8 mouse cellular contexts compared by ENCODE assay signal in genomic region chr4:84064614-84065456, GRCm38 (mm10).
A peak's percentile ranks its signal among the peaks of the same experiment; 100 is the strongest.
DNase-seq lines count a peak whose midpoint lies in the region; ATAC-seq and TF ChIP-seq lines count a peak whose summit lies in the region.

No protein-coding gene starts in this region.

- no peaks in the 10 kb centered on the region for H3K9me3 ChIP-seq in kidney, embryonic 14.5 days (ENCODE audit: control insufficient read depth, low read length)
- H3K9me3 ChIP-seq in limb, embryonic 13.5 days = no peaks in the 10 kb centered on the region
- no peaks in the 10 kb centered on the region for H3K9me3 ChIP-seq in stomach, postnatal 0 days (ENCODE audit: control insufficient read depth, low read length)

- TF ChIP-seq EP300 in stomach, postnatal 0 days (optimal IDR thresholded peaks at IDR 0.05) = no peak

- H3K27me3 ChIP-seq in spleen, adult 2 months (ENCODE audit: control insufficient read depth, insufficient read depth, low read length) = no peaks in the 10 kb centered on the region
- no peaks in the 10 kb centered on the region for H3K27me3 ChIP-seq in kidney, embryonic 14.5 days (ENCODE audit: control insufficient read depth, insufficient read depth, low read length)
- H3K27me3 ChIP-seq in limb, embryonic 13.5 days = 0 out of 2 replicates have a peak, but pooled peaks cover 3% of the 10 kb centered on the region
- H3K27me3 ChIP-seq in myocyte (ENCODE audit: control insufficient read depth, insufficient read depth, insufficient read length) = no peaks in the 10 kb centered on the region
- no peaks in the 10 kb centered on the region for H3K27me3 ChIP-seq in stomach, postnatal 0 days (ENCODE audit: control insufficient read depth, insufficient read depth, low read length)

- TF ChIP-seq CTCF in spleen, adult 2 months (IDR thresholded peaks at IDR 0.05; ENCODE audit: extremely low read depth, insufficient read depth, insufficient read length, insufficient replicate concordance) = peak; percentile 26; the same call in 1 of the 2 replicates
- peak; percentile 93 for TF ChIP-seq CTCF in stomach, postnatal 0 days (IDR thresholded peaks at IDR 0.05; ENCODE audit: low read depth)

- no peaks in the 10 kb centered on the region for H3K36me3 ChIP-seq in spleen, adult 2 months (ENCODE audit: control insufficient read depth, insufficient read depth, low read length)
- H3K36me3 ChIP-seq in kidney, embryonic 14.5 days (ENCODE audit: control insufficient read depth, insufficient read depth, low read length) = no peaks in the 10 kb centered on the region
- no peaks in the 10 kb centered on the region for H3K36me3 ChIP-seq in limb, embryonic 13.5 days
- no peaks in the 10 kb centered on the region for H3K36me3 ChIP-seq in myocyte (ENCODE audit: control insufficient read depth, insufficient read depth)
- H3K36me3 ChIP-seq in stomach, postnatal 0 days (ENCODE audit: control insufficient read depth, insufficient read depth, low read length) = no peaks in the 10 kb centered on the region

- DNase-seq in spleen, adult 2 months (ENCODE audit: low read depth in 1 of 2, low spot score in 2 of 2) = peak in 1 of 2 experiments; percentile 10
- no peak for DNase-seq in spleen, postnatal 36 days (ENCODE audit: low spot score in 2 of 2)
- peak; percentile 82 for DNase-seq in embryo, embryonic 9.5 days (ENCODE audit: extremely low spot score)
- peak; percentile 84 for DNase-seq in stomach, postnatal 0 days (ENCODE audit: low spot score)

- H3K4me2 ChIP-seq in kidney, embryonic 14.5 days (replicated peaks; ENCODE audit: low read depth, low read length) = no peak overlapping the region
- 0 out of 2 replicates have a peak overlapping the region, but pooled peaks have one; percentile 19 for H3K4me2 ChIP-seq in limb, embryonic 13.5 days (replicated peaks)
- peak overlapping the region; percentile 36 for H3K4me2 ChIP-seq in myocyte (ENCODE audit: low read depth)
- 0 out of 2 replicates have a peak overlapping the region, but pooled peaks have one; percentile 2 for H3K4me2 ChIP-seq in stomach, postnatal 0 days (replicated peaks; ENCODE audit: low read depth)

- no peak overlapping the region for H3K4me3 ChIP-seq in spleen, adult 2 months (ENCODE audit: extremely low read depth, insufficient read depth, insufficient read length)
- no peak overlapping the region for H3K4me3 ChIP-seq in kidney, embryonic 14.5 days (ENCODE audit: low read length)
- no peak overlapping the region for H3K4me3 ChIP-seq in limb, embryonic 13.5 days
- H3K4me3 ChIP-seq in myocyte = no peak overlapping the region
- no peak overlapping the region for H3K4me3 ChIP-seq in stomach, postnatal 0 days (ENCODE audit: low read depth, low read length)

- no peak overlapping the region for H3K9ac ChIP-seq in kidney, embryonic 14.5 days (ENCODE audit: low read depth, low read length)
- H3K9ac ChIP-seq in limb, embryonic 13.5 days = no peak overlapping the region
- H3K9ac ChIP-seq in stomach, postnatal 0 days (ENCODE audit: low read length) = no peak overlapping the region

- TF ChIP-seq POLR2A in spleen, adult 2 months (IDR thresholded peaks at IDR 0.05; ENCODE audit: low read depth, low read length) = no peak
- no peak for TF ChIP-seq POLR2A in myocyte (IDR thresholded peaks at IDR 0.05; ENCODE audit: insufficient read length, low read depth)

- H3K27ac ChIP-seq in spleen, adult 2 months (ENCODE audit: insufficient read depth, low read length) = no peak overlapping the region
- H3K27ac ChIP-seq in kidney, embryonic 14.5 days (ENCODE audit: low read depth, low read length) = peak overlapping the region; percentile 51; the same call in 1 of the 2 replicates
- no peak overlapping the region for H3K27ac ChIP-seq in limb, embryonic 13.5 days
- no peak overlapping the region for H3K27ac ChIP-seq in stomach, postnatal 0 days (replicated peaks)

- WGBS in spleen, adult 2 months = 31% methylated on average over 15 of the region's 15 CpGs
- 24% methylated on average over 15 of the region's 15 CpGs for whole genome bisulfite sequencing in kidney, embryonic 14.5 days
- 17% methylated on average over 15 of the region's 15 CpGs for WGBS in limb, embryonic 13.5 days
- WGBS in stomach, postnatal 0 days = 16% methylated on average over 15 of the region's 15 CpGs

- H3ac ChIP-seq in myocyte (ENCODE audit: control insufficient read depth, insufficient read length) = no peak overlapping the region

- peak; percentile 69 for ATAC-seq in granulocyte monocyte progenitor cell, adult 5-6 weeks (replicated peaks; ENCODE audit: poor library complexity, severe bottlenecking)
- ATAC-seq in kidney, embryonic 14.5 days (ENCODE audit: low FRiP score, low TSS enrichment) = peak; percentile 63; the same call in 1 of the 2 replicates
- peak; percentile 29; the same call in 1 of the 2 replicates for ATAC-seq in limb, embryonic 13.5 days (ENCODE audit: low FRiP score, low read depth)
- peak; percentile 71 for ATAC-seq in stomach, postnatal 0 days (ENCODE audit: low FRiP score, low TSS enrichment)

- no peaks in the 10 kb centered on the region for H3K79me2 ChIP-seq in myocyte (ENCODE audit: control insufficient read depth, insufficient read depth)

- no peaks in the 10 kb centered on the region for H3K4me1 ChIP-seq in spleen, adult 2 months (ENCODE audit: control insufficient read depth, insufficient read depth, insufficient read length)
- H3K4me1 ChIP-seq in kidney, embryonic 14.5 days (ENCODE audit: control insufficient read depth, insufficient read depth, low read length) = peaks cover 16% of the 10 kb centered on the region
- H3K4me1 ChIP-seq in limb, embryonic 13.5 days = peaks cover 45% of the 10 kb centered on the region
- no peaks in the 10 kb centered on the region for H3K4me1 ChIP-seq in stomach, postnatal 0 days (replicated peaks; ENCODE audit: control insufficient read depth, insufficient read depth)

TF ChIP-seq in myocyte, 11 proteins besides CTCF, POLR2A, EP300 and RAD21:
- TF ChIP-seq MYOG (IDR thresholded peaks at IDR 0.05; ENCODE audit: control insufficient read depth in 1 of 3, insufficient read depth in 1 of 3, insufficient read length in 2 of 3, low read depth in 2 of 3) (peak in 1 of 3 experiments; percentile 36), TCF12 (IDR thresholded peaks at IDR 0.05; ENCODE audit: insufficient read depth, poor library complexity, severe bottlenecking) (no peak)

Comparison
In these comparisons a context has a peak if more than half of its experiments do, and no peak if none do; other contexts are left out.
1. DNase-seq: peak in embryo, embryonic 9.5 days (single experiment) and stomach, postnatal 0 days (single experiment); none in spleen, postnatal 36 days (0 of 2).
2. Peak in every context shown above with its lines, with median percentiles within 50 percentile points of each other: ATAC-seq.